Mouse (Mus musculus) megakaryocyte, embryonic 14.5 days (primary cell): ENCODE data around the gene Gucd1.

Experiments
- FLI1 ChIP-seq: IDR thresholded peaks from 2 replicates; pipeline ENCODE4 v1.6.1; 2012; ENCODE audit warnings: low read length, inconsistent platforms, mixed read lengths
- GATA1 ChIP-seq: IDR thresholded peaks from 3 replicates; pipeline ENCODE4 v1.6.1; 2012; ENCODE audit warnings: mixed read lengths, low read length, inconsistent platforms, borderline replicate concordance

DNA sequence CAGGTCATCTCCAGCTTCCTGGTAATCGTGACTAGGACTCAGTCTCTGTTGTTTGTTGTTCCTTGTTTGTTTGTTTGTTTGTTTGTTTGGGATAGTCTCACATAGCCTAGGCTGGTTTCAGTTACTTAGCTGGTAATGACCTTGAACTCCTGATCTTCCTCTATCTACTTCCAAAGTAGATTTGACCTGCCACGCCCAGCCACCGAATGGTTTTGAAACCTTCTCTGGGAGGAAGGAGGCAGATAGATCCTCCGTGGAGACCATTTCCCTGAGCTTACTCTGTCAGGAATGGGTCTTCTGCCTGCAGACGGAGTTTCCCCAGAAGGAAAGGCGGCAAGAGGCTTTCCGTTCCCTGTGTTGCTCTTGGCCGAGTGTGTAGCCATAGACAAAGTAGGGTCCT is 44.8 kb upstream of the Gucd1 start:
- TF ChIP-seq FLI1 (no peak), GATA1 (no peak)
